Mouse (Mus musculus): ENCODE data around the gene Zfp287. TPM values are rescaled to one million over a fixed set of nuclear protein-coding genes. Genes with fewer than 3 reads are reported as not detected.

Gene Zfp287
- polyA plus RNA-seq, 1 experiment from 2014 or later: 6.7 TPM

GRCm38 (mm10) chr11:62699749-62700148 lies 32.0 kb downstream of the Zfp287 start:
- ATAC-seq (ENCODE audit: insufficient read depth, low FRiP score, low read depth): no peak
- Histone ChIP-seq H3K36me3 (no peaks in the 10 kb centered on the region), H3K27me3 (replicated peaks) (no peaks in the 10 kb centered on the region), H3K9me3 (no peaks in the 10 kb centered on the region), H3K4me2 (no peak overlapping the region), H3K4me1 (no peaks in the 10 kb centered on the region), H3K27ac (no peak overlapping the region), H3K9ac (no peak overlapping the region), H3K4me3 (replicated peaks) (no peak overlapping the region)
- WGBS: 65% methylated on average over 4 of the region's 4 CpGs

GRCm38 (mm10) chr11:62695126-62695525 lies 36.6 kb downstream of the Zfp287 start:
- H3K4me2 ChIP-seq: no peak overlapping the region
- no peaks in the 10 kb centered on the region for H3K36me3 ChIP-seq
- 94% methylated on average over 8 of the region's 8 CpGs for WGBS
- ATAC-seq (ENCODE audit: insufficient read depth, low FRiP score, low read depth): no peak
- no peak overlapping the region for H3K27ac ChIP-seq
- H3K4me3 ChIP-seq (replicated peaks): no peak overlapping the region
- H3K27me3 ChIP-seq (replicated peaks): no peaks in the 10 kb centered on the region
- H3K9ac ChIP-seq: no peak overlapping the region
- no peaks in the 10 kb centered on the region for H3K9me3 ChIP-seq
- no peaks in the 10 kb centered on the region for H3K4me1 ChIP-seq

- H3K36me3 ChIP-seq: no peaks in the 10 kb centered on the region
- no peaks in the 10 kb centered on the region for H3K4me1 ChIP-seq
- WGBS: 21% methylated on average over 11 of the region's 11 CpGs
- no peak overlapping the region for H3K4me3 ChIP-seq (replicated peaks)
- no peak overlapping the region for H3K9ac ChIP-seq
- no peak overlapping the region for H3K4me2 ChIP-seq
- no peaks in the 10 kb centered on the region for H3K9me3 ChIP-seq
- no peak for ATAC-seq (ENCODE audit: insufficient read depth, low FRiP score, low read depth)
- H3K27me3 ChIP-seq (replicated peaks): no peaks in the 10 kb centered on the region
- H3K27ac ChIP-seq: no peak overlapping the region
These were observed 38.2 kb downstream of the Zfp287 start for GRCm38 (mm10) chr11:62693299-62694184.

- no peak for ATAC-seq (ENCODE audit: insufficient read depth, low FRiP score, low read depth)
- H3K27ac ChIP-seq: no peak overlapping the region
- no peaks in the 10 kb centered on the region for H3K36me3 ChIP-seq
- WGBS: 86% methylated on average over 3 of the region's 3 CpGs
- H3K27me3 ChIP-seq (replicated peaks): no peaks in the 10 kb centered on the region
- no peaks in the 10 kb centered on the region for H3K9me3 ChIP-seq
- H3K4me3 ChIP-seq (replicated peaks): no peak overlapping the region
- no peaks in the 10 kb centered on the region for H3K4me1 ChIP-seq
- H3K4me2 ChIP-seq: no peak overlapping the region
- H3K9ac ChIP-seq: no peak overlapping the region
These were observed 40.1 kb downstream of the Zfp287 start for GRCm38 (mm10) chr11:62691592-62691991.

DNA sequence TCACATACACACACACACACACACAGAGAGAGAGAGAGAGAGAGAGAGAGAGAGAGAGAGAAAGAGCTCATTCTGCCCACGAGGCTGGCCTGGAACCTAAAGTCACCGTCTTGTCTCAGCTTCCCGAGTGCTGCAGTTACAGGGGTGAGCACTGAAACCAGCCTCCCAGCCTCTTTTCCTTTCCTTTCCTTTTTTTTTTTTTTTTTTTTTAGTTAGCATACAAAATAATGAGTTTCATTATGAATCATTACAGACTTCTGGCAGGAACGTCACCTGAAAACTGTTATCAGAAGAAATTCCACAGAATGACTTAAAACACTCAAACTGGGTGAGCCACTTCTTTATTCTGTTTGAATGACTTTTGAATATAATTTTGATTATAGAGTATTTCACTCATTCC lies 51.8 kb downstream of the Zfp287 start:
- no peaks in the 10 kb centered on the region for H3K9me3 ChIP-seq
- ATAC-seq (ENCODE audit: insufficient read depth, low FRiP score, low read depth): no peak
- peaks cover 2% of the 10 kb centered on the region; the same call in 1 of the 2 replicates for H3K4me1 ChIP-seq
- H3K4me3 ChIP-seq (replicated peaks): no peak overlapping the region
- no peaks in the 10 kb centered on the region for H3K27me3 ChIP-seq (replicated peaks)
- H3K9ac ChIP-seq: no peak overlapping the region
- 64% methylated on average over 4 of the region's 4 CpGs for WGBS
- no peak overlapping the region for H3K4me2 ChIP-seq
- H3K36me3 ChIP-seq: no peaks in the 10 kb centered on the region
- no peak overlapping the region for H3K27ac ChIP-seq

GRCm38 (mm10) chr11:62678778-62679354 lies 52.8 kb downstream of the Zfp287 start:
- H3K4me2 ChIP-seq: no peak overlapping the region
- no peak overlapping the region for H3K4me3 ChIP-seq (replicated peaks)
- no peaks in the 10 kb centered on the region for H3K36me3 ChIP-seq
- no peaks in the 10 kb centered on the region for H3K27me3 ChIP-seq (replicated peaks)
- peaks cover 2% of the 10 kb centered on the region; the same call in 1 of the 2 replicates for H3K4me1 ChIP-seq
- H3K9ac ChIP-seq: no peak overlapping the region
- H3K27ac ChIP-seq: no peak overlapping the region
- no peak for ATAC-seq (ENCODE audit: insufficient read depth, low FRiP score, low read depth)
- no peaks in the 10 kb centered on the region for H3K9me3 ChIP-seq
- 73% methylated on average over 7 of the region's 7 CpGs for WGBS

GRCm38 (mm10) chr11:62676290-62676596 lies 55.5 kb downstream of the Zfp287 start:
- Histone ChIP-seq H3K9ac (no peak overlapping the region), H3K9me3 (no peaks in the 10 kb centered on the region), H3K27me3 (replicated peaks) (no peaks in the 10 kb centered on the region), H3K27ac (no peak overlapping the region), H3K4me2 (no peak overlapping the region), H3K4me3 (replicated peaks) (no peak overlapping the region), H3K36me3 (no peaks in the 10 kb centered on the region), H3K4me1 (peaks cover 2% of the 10 kb centered on the region; the same call in 1 of the 2 replicates)
- ATAC-seq (ENCODE audit: insufficient read depth, low FRiP score, low read depth): no peak
- WGBS: 88% methylated on average over 4 of the region's 4 CpGs

DNA sequence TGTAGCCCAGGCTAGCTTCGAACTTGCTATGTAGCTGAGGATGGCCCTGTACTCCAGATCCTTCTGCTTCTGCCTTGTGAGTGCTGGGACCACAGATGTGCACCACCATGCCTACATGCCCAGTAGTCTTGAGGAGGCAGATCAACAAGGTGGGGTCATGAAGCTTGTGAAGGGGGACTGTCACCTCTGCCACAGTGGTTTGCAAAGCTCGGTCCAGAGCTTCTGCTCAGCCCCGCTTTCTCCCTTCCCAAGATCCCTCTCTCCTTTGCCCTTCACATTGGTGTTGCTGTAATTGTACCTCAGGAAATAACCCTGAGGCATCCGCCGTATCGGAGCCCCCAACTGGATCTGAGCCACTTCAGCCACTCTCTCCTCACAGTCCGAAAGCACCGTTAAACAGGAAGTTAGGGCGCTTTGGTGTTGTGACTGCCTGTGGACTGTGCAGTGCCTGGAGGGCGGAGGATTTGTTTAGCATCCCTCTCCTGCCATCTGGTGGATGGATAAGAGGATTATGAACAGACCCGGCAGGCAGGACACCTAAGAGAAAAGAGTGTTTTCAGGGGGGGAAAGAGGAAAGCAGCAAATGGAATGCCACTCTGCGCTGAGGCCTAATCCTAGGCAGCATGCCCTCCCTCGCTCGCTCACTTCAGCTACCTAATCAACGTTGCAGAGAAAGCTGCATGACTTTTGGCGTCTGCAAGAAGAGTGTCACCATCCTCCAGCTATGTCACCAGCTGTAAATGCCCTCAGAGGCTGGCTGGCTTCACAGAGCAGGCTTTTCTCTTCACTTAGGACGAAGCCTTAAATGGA lies 56.0 kb downstream of the Zfp287 start:
- H3K27ac ChIP-seq: no peak overlapping the region
- 20% methylated on average over 17 of the region's 17 CpGs for WGBS
- H3K9ac ChIP-seq: peak overlapping the region; percentile 29; the same call in 1 of the 2 replicates
- H3K27me3 ChIP-seq (replicated peaks): no peaks in the 10 kb centered on the region
- no peaks in the 10 kb centered on the region for H3K36me3 ChIP-seq
- peak overlapping the region; percentile 58 for H3K4me2 ChIP-seq
- peaks cover 2% of the 10 kb centered on the region; the same call in 1 of the 2 replicates for H3K4me1 ChIP-seq
- peak overlapping the region; percentile 28 for H3K4me3 ChIP-seq (replicated peaks)
- peak; percentile 88 for ATAC-seq (ENCODE audit: insufficient read depth, low FRiP score, low read depth)
- no peaks in the 10 kb centered on the region for H3K9me3 ChIP-seq

GRCm38 (mm10) chr11:62670006-62670405 lies 61.7 kb downstream of the Zfp287 start:
- no peak overlapping the region for H3K27ac ChIP-seq
- WGBS: 79% methylated on average over 6 of the region's 6 CpGs
- no peak overlapping the region for H3K9ac ChIP-seq
- no peaks in the 10 kb centered on the region for H3K4me1 ChIP-seq
- H3K36me3 ChIP-seq: 0 out of 2 replicates have a peak, but pooled peaks cover 4% of the 10 kb centered on the region
- H3K4me3 ChIP-seq (replicated peaks): no peak overlapping the region
- H3K27me3 ChIP-seq (replicated peaks): no peaks in the 10 kb centered on the region
- no peak overlapping the region for H3K4me2 ChIP-seq
- no peaks in the 10 kb centered on the region for H3K9me3 ChIP-seq
- no peak for ATAC-seq (ENCODE audit: insufficient read depth, low FRiP score, low read depth)

GRCm38 (mm10) chr11:62669471-62669870 lies 62.2 kb downstream of the Zfp287 start:
- Histone ChIP-seq H3K9ac (no peak overlapping the region), H3K27me3 (replicated peaks) (no peaks in the 10 kb centered on the region)
- WGBS: 59% methylated on average over 12 of the region's 12 CpGs

GRCm38 (mm10) chr11:62668986-62669385 lies 62.7 kb downstream of the Zfp287 start:
- Histone ChIP-seq H3K27me3 (replicated peaks) (no peaks in the 10 kb centered on the region), H3K4me3 (replicated peaks) (no peak overlapping the region), H3K4me2 (no peak overlapping the region), H3K9ac (no peak overlapping the region), H3K9me3 (no peaks in the 10 kb centered on the region), H3K4me1 (no peaks in the 10 kb centered on the region), H3K27ac (no peak overlapping the region), H3K36me3 (0 out of 2 replicates have a peak, but pooled peaks cover 4% of the 10 kb centered on the region)
- ATAC-seq (ENCODE audit: insufficient read depth, low FRiP score, low read depth): no peak
- 87% methylated on average over 5 of the region's 5 CpGs for WGBS

More at GRCm38 (mm10) chr11:62669471-62669870, 62.2 kb downstream of the Zfp287 start:
- Histone ChIP-seq H3K9me3 (no peaks in the 10 kb centered on the region), H3K4me3 (replicated peaks) (no peak overlapping the region), H3K4me1 (no peaks in the 10 kb centered on the region), H3K4me2 (no peak overlapping the region), H3K36me3 (0 out of 2 replicates have a peak, but pooled peaks cover 4% of the 10 kb centered on the region), H3K27ac (no peak overlapping the region)
- ATAC-seq (ENCODE audit: insufficient read depth, low FRiP score, low read depth): no peak
